Mouse (Mus musculus) c-Kit-positive CD71-negative TER-119-negative erythroid progenitor cells, embryonic 14.5 days (primary cell): ENCODE results near the gene Slc2a3.
"Not testable (repeated sequence)": the region's sequence is repeated elsewhere in the genome, so short reads cannot be mapped to it uniquely, and the experiment has no call there.

Source experiments
- DNase-seq: peaks from one replicate; pipeline ENCODE4 v3.0.0-alpha.2; 2013; ENCODE audit warnings: low read depth

The Slc2a3 gene

DNA sequence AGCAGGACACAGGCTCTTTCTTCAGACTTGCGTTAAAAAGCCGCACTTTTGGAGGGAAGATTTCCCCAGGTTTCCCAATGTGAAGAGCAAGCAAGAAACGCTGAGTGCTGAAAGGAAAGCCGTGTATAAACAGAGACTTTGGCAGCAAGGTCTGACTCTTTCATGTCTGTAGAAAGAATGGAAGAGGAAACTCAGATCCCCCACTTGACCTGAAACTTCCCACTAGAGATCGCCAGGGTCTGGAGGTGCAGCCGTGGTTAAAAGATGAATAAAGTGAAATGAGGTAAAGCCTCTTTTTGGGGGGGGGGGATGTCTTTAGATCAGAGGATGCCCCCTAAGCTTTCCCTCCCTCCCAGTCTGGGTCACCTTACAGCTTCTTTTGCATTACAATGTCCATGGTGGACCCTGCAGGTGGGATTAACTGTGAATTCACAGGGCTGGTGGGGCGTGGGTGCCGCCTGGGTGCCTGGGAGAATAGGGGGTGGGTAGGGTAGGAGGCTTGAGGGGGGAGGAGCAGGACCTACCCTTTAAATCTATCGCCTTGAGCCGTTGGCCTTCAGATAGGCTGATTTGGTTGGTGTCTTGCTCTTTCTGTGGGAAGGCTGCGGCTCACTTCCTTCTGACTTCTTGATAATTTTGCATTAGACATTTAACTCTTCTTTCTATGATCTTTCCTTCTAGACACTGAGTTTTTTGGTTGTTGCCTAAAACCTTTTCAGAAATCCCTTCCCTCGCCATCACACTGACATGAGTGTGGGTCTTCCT lies 94.2 kb downstream of the Slc2a3 start, which contains the start of gene Nanog:
Gene Nanog, plus strand, starts transcription at position 454 of the 765 bp plus-strand sequence.
- DNase-seq, result no peak

DNA sequence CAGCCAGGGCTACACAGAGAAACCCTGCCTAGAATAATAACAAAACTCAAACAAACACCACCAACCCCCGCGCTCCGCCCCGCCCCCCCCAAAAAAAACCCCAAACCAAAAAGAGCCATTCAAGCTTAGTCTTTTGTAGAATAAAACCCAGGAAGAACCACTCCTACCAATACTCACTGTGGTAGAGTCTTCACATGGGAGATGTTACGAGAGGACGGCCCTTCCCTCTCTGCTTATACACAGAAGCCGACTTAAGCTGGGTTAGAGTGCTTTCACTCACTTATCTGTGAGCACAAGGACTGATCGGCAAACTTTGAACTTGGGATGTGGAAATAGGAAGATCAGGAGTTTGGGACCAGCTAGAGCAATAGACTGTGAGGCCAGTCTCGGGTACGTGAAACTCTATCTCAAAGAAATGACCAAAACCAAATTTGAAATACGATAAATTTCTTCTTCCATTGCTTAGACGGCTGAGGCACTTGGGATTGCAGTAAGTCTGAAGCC lies 95.1 kb downstream of the Slc2a3 start:
- no peak for DNase-seq

DNA sequence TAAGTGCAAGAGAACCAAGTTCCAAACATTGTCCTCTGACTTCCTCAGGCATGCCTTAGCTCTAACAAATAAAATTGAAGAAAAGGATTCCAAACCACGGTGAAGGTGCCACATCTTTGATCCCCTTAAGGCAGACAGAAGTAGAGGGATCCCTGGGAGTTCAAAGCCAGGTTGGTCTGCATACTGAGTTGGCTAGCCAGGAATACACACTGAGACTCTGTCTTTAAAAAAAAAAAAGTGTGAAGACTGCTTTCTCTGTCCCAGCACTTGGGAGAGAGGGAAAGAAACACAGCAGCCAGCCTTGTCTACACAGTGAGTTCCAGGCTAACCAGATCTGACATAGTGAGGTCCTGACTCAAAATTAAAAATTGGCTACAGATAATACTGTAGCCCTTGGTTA lies 97.7 kb downstream of the Slc2a3 start:
- no peak for DNase-seq

DNA sequence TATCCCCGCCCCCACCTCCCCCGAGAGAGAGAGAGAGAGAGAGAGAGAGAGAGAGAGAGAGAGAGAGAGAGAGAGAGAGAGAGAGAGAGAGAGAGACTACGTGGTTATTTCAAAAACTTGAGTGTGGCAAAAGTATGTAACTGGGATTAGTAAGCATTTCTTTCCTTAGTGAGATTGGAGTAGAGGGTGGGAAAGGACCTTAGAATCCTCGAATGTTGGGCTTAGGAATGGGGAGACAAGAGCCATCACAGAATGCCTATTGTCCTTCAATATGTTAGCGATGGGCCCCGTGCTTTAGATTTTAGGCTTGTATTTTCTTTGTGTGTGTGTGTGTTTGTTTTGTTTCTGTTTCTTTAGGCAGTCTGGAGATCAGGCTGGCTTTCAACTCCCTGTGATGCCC lies 98.2 kb downstream of the Slc2a3 start:
- no peak for DNase-seq

DNA sequence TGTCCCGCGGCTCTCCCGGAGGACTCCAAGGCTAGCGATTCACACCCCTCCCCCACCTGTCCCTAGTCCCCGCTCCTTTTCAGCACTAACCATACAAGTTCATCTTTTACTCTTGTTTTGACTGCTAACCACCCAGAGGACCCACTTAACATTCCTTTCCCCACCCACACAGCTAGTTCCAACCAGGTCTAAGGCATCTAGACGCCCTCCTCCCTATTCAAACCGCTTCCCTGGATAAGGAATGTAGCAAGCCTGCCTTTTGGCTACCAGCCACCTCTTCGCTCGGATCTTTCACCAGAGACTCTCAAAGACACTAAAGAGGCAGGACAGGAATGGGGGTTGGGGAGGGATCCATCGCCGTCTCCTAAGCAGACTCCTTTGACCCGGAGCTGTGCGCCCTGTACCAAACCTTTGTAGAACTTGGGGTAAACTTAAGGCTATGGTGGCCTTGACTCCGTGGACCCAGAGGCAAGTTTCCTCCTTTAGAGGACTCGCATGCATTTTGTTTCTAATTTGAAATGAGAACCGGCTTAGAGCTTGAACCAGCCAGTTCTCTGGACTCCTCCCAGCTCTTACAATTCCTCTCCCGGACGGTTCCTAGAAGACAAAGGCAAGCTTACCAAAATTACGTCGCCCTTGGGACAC lies 98.8 kb downstream of the Slc2a3 start:
- DNase-seq, result no peak

DNA sequence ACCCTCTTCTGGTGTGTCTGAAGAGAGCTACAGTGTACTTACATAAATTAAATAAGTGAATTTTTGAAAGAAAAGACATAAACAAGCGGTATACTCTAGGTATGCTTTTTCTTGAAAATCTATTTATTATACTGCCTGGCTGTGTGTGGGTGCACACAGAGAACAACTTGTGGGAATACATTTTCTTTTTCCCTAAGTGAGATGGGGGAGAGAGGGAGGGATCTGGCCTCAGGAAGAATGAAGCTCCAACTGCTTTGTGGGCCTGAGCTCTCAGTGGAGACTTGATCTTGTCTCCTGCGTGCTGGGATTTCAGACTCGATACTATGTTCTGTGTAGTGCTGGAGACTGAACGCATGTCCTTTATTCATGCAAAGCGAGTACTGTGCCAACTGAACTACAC lies 99.6 kb downstream of the Slc2a3 start:
- no peak for DNase-seq

DNA sequence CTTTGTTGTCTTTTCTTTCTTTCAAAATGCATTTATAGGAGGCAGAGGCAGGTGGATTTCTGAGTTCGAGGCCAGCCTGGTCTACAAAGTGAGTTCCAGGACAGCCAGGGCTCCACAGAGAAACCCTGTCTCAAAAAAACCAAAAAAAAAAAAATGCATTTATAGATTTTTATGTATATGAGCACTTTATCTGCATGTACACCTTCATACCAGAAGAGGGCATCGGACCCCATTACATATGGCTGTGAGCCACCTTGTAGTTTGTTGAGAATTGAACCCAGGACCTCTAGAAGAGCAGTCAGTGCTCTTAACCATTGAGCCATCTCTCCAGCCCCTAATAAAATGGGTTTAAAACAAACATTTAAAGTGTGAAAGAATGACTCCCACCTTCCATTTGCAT lies 101.8 kb downstream of the Slc2a3 start:
- DNase-seq, result not testable (repeated sequence)

DNA sequence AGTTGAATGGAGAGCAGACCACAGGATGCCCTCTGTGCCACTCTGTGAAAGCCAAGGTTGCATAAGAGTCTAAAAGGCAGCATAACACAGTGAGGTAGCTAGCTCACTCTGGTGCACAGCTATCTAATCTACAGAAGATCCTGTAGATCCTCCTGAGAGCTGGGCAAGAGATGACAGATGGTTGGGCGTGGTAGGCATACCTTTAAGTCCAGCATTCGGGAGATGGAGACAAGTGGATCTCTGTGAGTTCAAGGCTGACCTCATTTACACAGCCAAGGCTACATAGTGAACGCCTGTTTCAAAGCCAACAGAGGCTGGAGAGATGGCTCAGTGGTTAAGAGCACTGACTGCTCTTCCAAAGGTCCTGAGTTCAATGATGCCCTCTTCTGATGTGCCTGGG lies 106.0 kb downstream of the Slc2a3 start:
- no peak for DNase-seq

DNA sequence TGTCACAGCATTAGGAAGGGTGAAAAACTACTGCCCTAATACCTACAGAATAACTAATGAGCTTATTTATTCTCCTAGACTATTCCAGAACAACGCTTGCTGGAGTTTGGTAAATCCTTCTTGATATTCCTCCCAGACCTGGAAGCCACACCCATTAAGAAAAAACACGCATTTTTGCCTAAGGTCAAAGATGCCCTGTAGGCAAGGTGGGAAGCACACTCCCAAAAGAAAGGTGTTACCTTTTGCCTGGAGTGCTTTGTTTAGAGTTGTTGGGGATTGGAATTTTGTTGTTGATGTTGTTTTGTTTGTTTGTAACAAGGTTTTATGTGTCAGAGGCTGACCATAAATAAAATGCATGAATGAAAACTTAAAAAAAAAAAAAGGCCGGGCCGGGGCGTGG lies 111.4 kb downstream of the Slc2a3 start:
- no peak for DNase-seq

DNA sequence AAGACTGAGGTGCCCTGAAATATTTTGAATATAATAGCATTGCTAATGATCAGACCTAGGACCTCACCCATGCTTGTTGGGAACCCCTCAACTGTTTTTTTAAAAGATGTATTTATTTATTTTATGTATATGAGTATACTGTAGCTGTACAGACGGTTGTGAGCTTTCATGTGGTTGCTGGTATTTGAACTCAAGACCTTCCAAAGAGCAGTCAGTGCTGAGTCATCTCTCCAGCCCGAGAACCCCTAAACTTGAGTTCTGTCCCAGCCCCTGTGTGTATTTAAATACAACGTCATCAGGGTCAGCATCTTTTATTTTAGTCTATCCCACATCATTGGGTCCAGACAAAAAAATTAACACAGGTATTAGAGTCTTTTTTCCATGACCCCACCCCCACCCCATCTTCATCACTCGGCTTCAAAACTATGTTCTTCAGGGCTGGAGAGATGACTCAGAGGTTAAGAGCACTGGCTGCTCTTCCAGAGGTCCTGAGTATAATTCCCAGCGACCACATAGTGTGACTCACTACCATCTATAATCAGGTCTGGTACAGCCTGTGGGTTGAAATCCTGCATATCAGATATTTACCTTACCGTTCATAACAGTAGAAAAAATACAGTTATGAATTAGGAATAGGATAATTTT lies 111.9 kb downstream of the Slc2a3 start:
- no peak for DNase-seq

DNA sequence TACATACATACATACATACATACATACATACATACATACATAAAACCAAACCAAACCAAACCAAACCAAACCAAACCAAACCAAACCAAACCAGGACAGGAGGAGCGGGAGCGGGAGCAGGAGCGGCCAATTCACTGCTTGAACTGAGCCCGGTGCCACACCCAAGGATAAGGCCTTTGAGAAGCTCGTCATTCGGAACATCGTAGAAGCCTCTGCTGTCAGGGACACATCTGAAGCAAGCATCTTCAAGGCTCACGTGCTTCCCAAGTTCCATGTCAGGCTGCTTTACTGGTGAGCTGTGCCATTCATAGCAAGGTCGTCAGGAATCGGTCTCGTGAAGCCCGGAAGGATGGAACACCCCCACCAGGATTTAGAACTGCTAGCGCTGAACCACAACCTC lies 114.7 kb downstream of the Slc2a3 start:
- no peak for DNase-seq

DNA sequence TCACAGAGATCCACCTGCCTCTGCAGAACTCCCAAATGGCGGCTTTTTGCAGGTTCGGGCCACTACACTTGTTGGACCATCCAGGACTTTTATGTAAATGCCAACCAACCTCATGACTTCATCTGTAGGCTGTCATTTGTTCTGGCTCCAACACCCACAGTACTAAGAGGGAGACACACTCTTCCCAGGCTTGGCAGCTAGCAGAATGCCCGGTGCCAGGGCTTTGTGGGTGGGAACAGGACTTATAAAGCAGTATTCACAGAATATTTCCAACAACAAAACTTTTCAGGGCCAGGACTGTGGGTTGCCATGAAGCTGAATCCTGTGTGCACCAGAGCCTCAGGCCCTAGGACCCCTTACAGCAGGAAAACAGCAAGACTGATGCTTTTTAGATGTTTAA lies 118.8 kb downstream of the Slc2a3 start:
- DNase-seq, result no peak
